Mouse (Mus musculus) kidney, adult 2 months (tissue): ENCODE measurements around the gene Cage1. TPM values are rescaled to one million over a fixed set of nuclear protein-coding genes. Genes with fewer than 3 reads are reported as not detected.

Experiments used
- DNase-seq: peaks from one replicate; pipeline ENCODE4 v3.0.0; 2021
- H3K27ac ChIP-seq: fragments of 200-500 bp; 2 replicates; pipeline ENCODE4 v1.5.1; 2012; ENCODE audit warnings: low read depth, low read length, control low read depth, inconsistent platforms; ENCODE audit not compliant: insufficient read depth
- H3K27me3 ChIP-seq: fragments of 200-500 bp; replicated peaks from 2 replicates; pipeline ENCODE4 v1.6.1; 2012; ENCODE audit warnings: mild to moderate bottlenecking, moderate library complexity, low read length, inconsistent platforms; ENCODE audit not compliant: control insufficient read depth, insufficient read depth
- H3K36me3 ChIP-seq: fragments of 200-500 bp; 2 replicates; pipeline ENCODE4 v1.6.1; 2012; ENCODE audit warnings: mild to moderate bottlenecking, moderate library complexity, low read length, inconsistent platforms; ENCODE audit not compliant: control insufficient read depth, insufficient read depth
- H3K4me1 ChIP-seq: fragments of 200-500 bp; 2 replicates; pipeline ENCODE4 v1.6.1; 2011; ENCODE audit warnings: low read length; ENCODE audit not compliant: control insufficient read depth, insufficient read depth
- H3K4me3 ChIP-seq: fragments of 200-500 bp; 2 replicates; pipeline ENCODE4 v1.5.1; 2011; ENCODE audit warnings: mild to moderate bottlenecking, low read depth, low read length, control low read depth; ENCODE audit not compliant: insufficient read depth
- CTCF ChIP-seq: fragments of 200-500 bp; conservative IDR thresholded peaks from 2 replicates; pipeline ENCODE4 v1.5.1; 2011; ENCODE audit warnings: low read depth, mild to moderate bottlenecking, control low read depth, low read length, moderate library complexity, mixed read lengths; ENCODE audit not compliant: insufficient read depth, insufficient read length
- POLR2A ChIP-seq: fragments of 200-500 bp; IDR thresholded peaks from one replicate; pipeline ENCODE4 v1.6.1; 2011; ENCODE audit warnings: low read depth, low read length, control low read depth
- WGBS: fragments of 180-500 bp; shearing (Covaris S2); methylation state at CpG from one replicate; pipeline ENCODE4 v1.1.7; 2018; 5-methylcytosine and 5-hydroxymethylcytosine counted together
- polyA plus RNA-seq: library from polyadenylated mRNA; depleted of rRNA; stranded (reverse); fragments of >200 nt; gene quantifications from 2 replicates; pipeline ENCODE4 v1.2.3, GENCODE M21; 2012; rRNA removed

Gene Cage1
- 0.23 and 0.28 TPM in 2 replicates for polyA plus RNA-seq

- peak within 1 kb of the TSS; percentile 89 for H3K4me3 ChIP-seq
- no peaks in the 10 kb centered on the region for H3K27me3 ChIP-seq
- H3K36me3 ChIP-seq, result no peaks in the 10 kb centered on the region; the same call in 1 of the 2 replicates
- peak; percentile 98 for DNase-seq
- TF ChIP-seq POLR2A (peak; percentile 70), CTCF (peak; percentile 25; the same call in 1 of the 2 replicates)
- H3K27ac ChIP-seq, result peak within 1 kb of the TSS; percentile 49
- H3K4me1 ChIP-seq, result peaks cover 10% of the 10 kb centered on the region; the same call in 1 of the 2 replicates
- under 1% methylated on average over 47 of the region's 47 CpGs for WGBS
Observed at GRCm38 (mm10) chr13:38037044-38037687, at the start of gene Cage1. Gene Cage1, minus strand, starts transcription at chr13:38037069.

DNA sequence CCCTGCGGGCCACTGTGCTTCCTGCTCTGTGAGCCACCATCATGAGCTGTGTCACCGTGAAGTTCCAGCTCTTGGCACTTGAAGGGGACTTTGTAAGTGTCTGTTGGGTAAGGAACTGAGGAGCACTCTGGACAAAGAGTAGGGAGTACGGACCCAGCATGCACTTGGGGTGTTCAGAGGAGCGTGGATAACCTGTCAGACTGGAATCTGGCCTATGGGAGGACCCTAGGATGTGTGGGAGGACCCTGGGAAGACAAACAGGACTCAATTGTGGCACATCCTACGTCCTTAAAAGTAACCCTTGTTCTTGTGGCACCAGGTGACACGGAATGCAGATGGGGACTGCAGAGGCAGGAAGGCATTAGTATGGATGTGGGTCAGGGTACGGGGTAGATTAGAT, 44.3 kb upstream of the Cage1 start:
- Histone ChIP-seq H3K36me3 (no peaks in the 10 kb centered on the region), H3K27ac (no peak overlapping the region), H3K27me3 (no peaks in the 10 kb centered on the region), H3K4me1 (no peaks in the 10 kb centered on the region), H3K4me3 (no peak overlapping the region)
- TF ChIP-seq CTCF (no peak), POLR2A (no peak)
- DNase-seq, result no peak
- WGBS, result 78% methylated on average over 7 of the region's 7 CpGs

- no peaks in the 10 kb centered on the region for H3K4me1 ChIP-seq
- no peak for DNase-seq
- WGBS, result 83% methylated on average over 14 of the region's 14 CpGs
- H3K36me3 ChIP-seq, result no peaks in the 10 kb centered on the region
- H3K27ac ChIP-seq, result no peak overlapping the region
- TF ChIP-seq POLR2A (no peak), CTCF (no peak)
- no peak overlapping the region for H3K4me3 ChIP-seq
- H3K27me3 ChIP-seq, result no peaks in the 10 kb centered on the region
Observed at GRCm38 (mm10) chr13:38080725-38081124, 43.9 kb upstream of the Cage1 start.

- whole genome bisulfite sequencing, result 42% methylated on average over 9 of the region's 9 CpGs
- no peaks in the 10 kb centered on the region for H3K4me1 ChIP-seq
- no peak overlapping the region for H3K4me3 ChIP-seq
- no peaks in the 10 kb centered on the region for H3K27me3 ChIP-seq
- no peak overlapping the region for H3K27ac ChIP-seq
- no peaks in the 10 kb centered on the region for H3K36me3 ChIP-seq
- DNase-seq, result no peak
- TF ChIP-seq POLR2A (no peak), CTCF (no peak)
Observed at GRCm38 (mm10) chr13:38080014-38080413, 43.1 kb upstream of the Cage1 start.

- Histone ChIP-seq H3K36me3 (no peaks in the 10 kb centered on the region), H3K4me1 (no peaks in the 10 kb centered on the region), H3K4me3 (no peak overlapping the region), H3K27ac (no peak overlapping the region), H3K27me3 (no peaks in the 10 kb centered on the region)
- 80% methylated on average over 5 of the region's 5 CpGs for WGBS
- no peak for TF ChIP-seq CTCF
- no peak for TF ChIP-seq POLR2A
- DNase-seq, result no peak
Observed at GRCm38 (mm10) chr13:38079366-38079765, 42.5 kb upstream of the Cage1 start.

- Histone ChIP-seq H3K4me1 (no peaks in the 10 kb centered on the region), H3K27ac (no peak overlapping the region), H3K4me3 (no peak overlapping the region), H3K36me3 (no peaks in the 10 kb centered on the region), H3K27me3 (no peaks in the 10 kb centered on the region)
- DNase-seq, result no peak
- TF ChIP-seq POLR2A (no peak), CTCF (no peak)
- 61% methylated on average over 6 of the region's 6 CpGs for WGBS
Observed at GRCm38 (mm10) chr13:38078836-38079235, 42.0 kb upstream of the Cage1 start.

GRCm38 (mm10) chr13:38077113-38077512, 40.2 kb upstream of the Cage1 start:
- no peaks in the 10 kb centered on the region for H3K36me3 ChIP-seq
- H3K4me3 ChIP-seq, result no peak overlapping the region
- no peaks in the 10 kb centered on the region for H3K4me1 ChIP-seq
- H3K27me3 ChIP-seq, result no peaks in the 10 kb centered on the region
- no peak overlapping the region for H3K27ac ChIP-seq
- WGBS, result 21% methylated on average over 11 of the region's 11 CpGs
- no peak for DNase-seq
- TF ChIP-seq CTCF, result no peak
- no peak for TF ChIP-seq POLR2A
